Mouse (Mus musculus): ENCODE measurements around the gene Olfr1312.
"Not testable (repeated sequence)": the region's sequence is repeated elsewhere in the genome, so short reads cannot be mapped to it uniquely, and the experiment has no call there.

Gene Olfr1312

GRCm38 (mm10) chr2:112050138-112050537, at the start of gene Olfr1312:
Gene Olfr1312 (minus strand): TSS chr2:112050238.
- DNase-seq: no peak

GRCm38 (mm10) chr2:112096681-112097080, 46.6 kb upstream of the Olfr1312 start, which contains the start of gene Olfr1314:
Gene Olfr1314 (minus strand): TSS chr2:112096781.
- no peak for DNase-seq

GRCm38 (mm10) chr2:112077743-112078142, 27.7 kb upstream of the Olfr1312 start, which contains the start of gene Olfr1313:
Gene Olfr1313 (minus strand): TSS chr2:112077843.
- DNase-seq: no peak

GRCm38 (mm10) chr2:112026971-112027370, 23.1 kb downstream of the Olfr1312 start:
- DNase-seq: not testable (repeated sequence)

GRCm38 (mm10) chr2:112024312-112024711, 25.7 kb downstream of the Olfr1312 start, which contains the start of gene Olfr1311:
Gene Olfr1311 (minus strand): TSS chr2:112024412.
- no peak for DNase-seq

- DNase-seq: no peak
Observed at GRCm38 (mm10) chr2:112014900-112015299, 35.1 kb downstream of the Olfr1312 start.

- DNase-seq: no peak
Observed at GRCm38 (mm10) chr2:112012608-112013007, 37.4 kb downstream of the Olfr1312 start, which contains the start of gene Olfr1310. Gene Olfr1310 (minus strand): TSS chr2:112012708.

- no peak for DNase-seq
Observed at GRCm38 (mm10) chr2:111990181-111990580, 59.9 kb downstream of the Olfr1312 start, which contains the start of gene Olfr1309. Gene Olfr1309 (minus strand): TSS chr2:111990281.

Data from cerebellum, adult 11-12 months (tissue).